Mouse (Mus musculus) right cerebral cortex, postnatal 14 days (tissue): ENCODE results near the gene Wnt3.

Experiments
- DNase-seq: peaks from one replicate; pipeline ENCODE4 v3.0.0; 2022

The Wnt3 gene

DNA sequence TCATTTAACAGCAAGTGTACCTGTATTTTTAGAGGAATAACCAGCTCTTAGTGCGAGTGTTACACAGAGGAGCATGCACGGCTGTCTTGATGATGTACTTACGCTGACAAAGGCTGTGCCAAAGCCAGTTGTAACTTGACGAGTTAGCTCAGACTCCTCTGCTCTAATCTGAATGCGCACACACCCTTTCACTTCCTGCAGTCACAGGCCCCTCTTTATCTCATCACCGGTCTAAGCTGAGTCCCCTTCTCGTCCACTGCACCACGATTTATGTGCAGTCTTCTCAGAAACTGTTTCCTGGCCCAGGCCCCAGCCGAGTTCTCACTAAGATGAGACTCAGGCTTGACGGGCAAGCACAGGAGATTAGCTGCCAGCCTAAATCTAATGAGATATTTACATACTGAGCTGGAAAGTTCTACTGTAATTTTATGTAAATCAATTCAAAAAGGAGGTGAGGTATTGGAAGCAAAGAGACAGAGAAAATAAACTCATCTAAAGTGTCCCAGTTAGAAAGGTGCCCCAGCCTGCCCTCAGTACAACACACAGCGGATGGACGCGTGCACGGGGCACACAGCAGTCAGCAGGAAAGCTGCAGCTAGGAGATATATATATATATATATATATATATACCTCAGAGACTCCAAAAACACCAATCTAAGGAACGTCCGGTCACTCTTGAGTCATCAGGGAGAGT lies 78.8 kb downstream of the Wnt3 start:
- no peak for DNase-seq

- no peak for DNase-seq
Measured at GRCm38 (mm10) chr11:103853284-103853920, 79.5 kb downstream of the Wnt3 start.

- no peak for DNase-seq
Measured at GRCm38 (mm10) chr11:103854294-103854693, 80.3 kb downstream of the Wnt3 start.

- DNase-seq = no peak
Measured at GRCm38 (mm10) chr11:103856641-103857040, 82.7 kb downstream of the Wnt3 start.

DNA sequence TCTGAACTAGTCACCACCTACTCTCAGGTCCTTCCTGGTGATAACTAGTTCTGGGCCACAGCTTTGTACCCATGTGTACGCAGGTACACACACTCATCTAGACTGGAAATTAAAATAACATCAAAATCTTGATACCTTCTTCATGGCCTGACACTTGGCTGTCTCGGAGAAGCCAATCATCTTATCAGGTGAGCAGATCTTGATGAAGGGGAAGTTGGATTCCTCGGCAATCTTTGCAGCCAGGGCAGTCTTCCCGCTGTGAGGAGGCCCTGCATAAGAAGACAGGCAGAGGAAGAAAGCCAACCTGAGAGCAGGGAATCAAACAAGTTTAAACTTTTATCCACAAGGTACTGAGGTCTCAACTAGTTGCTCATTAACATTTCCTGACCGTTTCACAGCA lies 84.8 kb downstream of the Wnt3 start:
- DNase-seq = no peak

DNA sequence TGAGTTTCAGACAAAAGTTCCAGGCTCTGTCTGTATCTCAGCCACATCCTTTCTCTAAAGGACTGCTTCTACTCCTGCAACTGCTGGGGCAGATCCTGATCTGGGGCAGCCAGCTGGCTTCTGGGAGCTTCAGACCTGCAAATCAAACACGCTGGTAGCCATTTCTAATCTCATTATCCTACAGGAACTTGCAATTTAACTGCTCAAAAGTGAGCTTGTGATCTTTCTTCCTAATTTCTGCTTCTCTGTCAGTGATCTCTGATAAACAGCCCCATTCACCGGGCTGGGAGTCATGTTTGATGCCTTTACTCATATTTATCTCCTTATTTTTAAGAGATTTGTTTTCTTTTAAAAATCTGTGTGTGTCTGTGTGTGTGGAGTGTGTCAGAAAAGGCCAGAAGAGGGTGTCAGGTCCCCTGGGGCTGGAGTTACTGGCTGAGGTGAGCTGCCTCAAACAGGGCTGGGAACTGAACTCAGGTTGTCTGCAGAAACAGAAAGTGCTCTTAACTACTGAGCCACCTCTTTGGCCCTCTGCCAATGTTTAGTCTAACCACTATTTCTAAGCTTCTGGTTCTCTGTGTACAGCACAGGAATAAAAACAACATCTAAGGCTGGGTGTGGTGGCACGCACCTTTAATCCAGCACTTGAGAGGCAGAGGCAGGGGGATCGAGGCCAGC lies 86.1 kb downstream of the Wnt3 start:
- no peak for DNase-seq

DNA sequence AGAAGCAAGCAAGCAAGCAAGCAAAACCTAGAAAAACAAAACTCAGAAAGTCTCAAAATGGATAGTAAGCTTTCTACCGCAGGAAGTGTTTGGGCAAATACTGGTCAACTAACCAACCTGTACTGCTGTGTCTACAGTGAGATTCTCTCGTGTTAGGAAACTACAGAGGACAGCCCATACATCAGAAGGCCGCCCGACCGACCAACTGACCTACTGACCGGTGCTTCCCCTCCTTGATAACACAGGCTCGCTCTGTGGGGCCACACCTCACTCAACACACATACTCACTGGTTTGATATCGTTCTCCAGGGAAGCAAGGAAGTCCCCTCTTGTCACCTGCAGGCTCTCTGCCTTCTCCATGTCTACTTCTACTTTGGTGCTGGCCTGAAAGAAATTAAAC lies 89.0 kb downstream of the Wnt3 start:
- DNase-seq = no peak

- no peak for DNase-seq
Measured at GRCm38 (mm10) chr11:103864486-103864885, 90.5 kb downstream of the Wnt3 start.

- DNase-seq = no peak
Measured at GRCm38 (mm10) chr11:103865346-103865745, 91.4 kb downstream of the Wnt3 start.
